Mouse (Mus musculus): ENCODE results near the gene Col16a1. TPM values are rescaled to one million over a fixed set of nuclear protein-coding genes. Genes with fewer than 3 reads are reported as not detected.

Gene Col16a1
- total and polyA plus RNA-seq, 2 experiments from 2014 or later = 13.1 to 19.9 TPM

DNA sequence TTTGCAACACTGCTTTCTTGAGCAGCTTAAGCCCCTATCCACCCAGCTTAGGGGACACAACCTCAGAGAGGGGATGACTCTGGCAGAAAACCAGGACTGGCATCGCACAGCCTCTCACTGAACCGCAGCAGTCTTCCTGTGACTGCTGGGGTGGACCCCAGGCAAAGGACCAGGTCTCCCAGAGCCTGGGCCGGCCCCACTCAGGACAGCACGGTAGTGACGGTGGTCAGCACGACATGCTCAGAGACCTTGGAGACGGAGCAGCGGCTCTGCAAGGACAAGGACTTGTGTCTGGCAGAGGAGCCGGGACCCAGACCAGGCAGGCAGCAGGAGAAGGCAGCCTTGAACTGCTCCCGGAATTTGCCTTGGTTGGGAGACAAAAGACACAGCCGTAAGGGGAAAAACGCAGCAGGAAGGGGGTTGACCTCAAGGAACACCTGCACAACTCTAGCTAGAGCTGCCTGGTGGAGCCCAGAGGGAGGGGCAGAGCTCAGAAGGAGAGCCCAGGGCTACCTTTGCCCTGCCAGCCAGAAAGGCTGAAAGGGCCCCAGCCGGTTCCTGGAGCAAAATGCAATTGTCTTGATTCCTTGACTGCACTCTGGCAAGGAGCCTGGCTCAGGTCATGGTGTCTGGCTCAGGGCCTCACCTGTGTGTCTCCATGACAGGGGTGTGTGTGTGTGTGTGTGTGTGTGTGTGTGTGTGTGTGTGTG, 83.2 kb downstream of the Col16a1 start:
- 38% methylated on average over 13 of the region's 13 CpGs for WGBS
- no peak for TF ChIP-seq CTCF (IDR thresholded peaks at IDR 0.05; ENCODE audit: low read depth)
- Histone ChIP-seq H3K4me3 (ENCODE audit: low read length) (no peak overlapping the region), H3K9ac (replicated peaks; ENCODE audit: low read length) (no peak overlapping the region), H3K4me2 (ENCODE audit: low read depth, low read length) (no peak overlapping the region), H3K36me3 (ENCODE audit: insufficient read depth, low read length) (peaks cover 19% of the 10 kb centered on the region; the same call in 1 of the 2 replicates), H3K4me1 (ENCODE audit: insufficient read depth, low read length) (no peaks in the 10 kb centered on the region), H3K9me3 (ENCODE audit: low read length) (no peaks in the 10 kb centered on the region), H3K27me3 (ENCODE audit: insufficient read depth, low read length) (no peaks in the 10 kb centered on the region), H3K27ac (no peak overlapping the region)
- DNase-seq (ENCODE audit: low spot score) (no peak), ATAC-seq (no peak)

DNA sequence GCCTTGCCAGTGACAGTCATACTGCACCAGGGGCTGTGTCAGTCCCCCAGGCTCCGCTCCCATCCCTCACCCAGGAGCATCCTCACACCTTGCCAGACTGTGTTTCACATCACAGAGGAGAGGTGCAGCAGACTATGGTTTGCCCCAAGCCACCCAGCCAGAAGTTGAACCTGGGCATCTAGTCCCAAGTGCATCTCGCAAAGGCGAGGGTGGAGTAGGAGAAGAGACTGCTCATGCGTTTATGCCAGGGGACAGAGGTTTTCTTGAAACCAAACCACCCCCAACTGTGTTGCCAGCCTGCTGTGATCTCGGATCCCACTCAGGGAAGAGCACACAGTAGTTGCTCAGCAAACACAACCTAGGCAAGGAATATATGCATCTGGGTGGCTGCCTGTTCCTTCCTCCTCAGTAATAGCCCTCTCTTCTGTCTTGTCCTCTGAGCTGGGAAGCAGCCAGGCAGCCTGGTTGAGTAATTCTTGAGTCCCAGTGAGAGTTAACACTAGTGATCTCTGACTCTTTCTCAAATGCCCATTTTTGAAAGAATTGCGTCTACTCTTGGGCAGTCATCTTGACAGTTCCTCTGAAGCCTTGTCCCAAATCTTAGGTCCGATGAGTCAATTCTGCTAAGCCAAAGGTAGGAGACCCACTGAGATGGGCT, 83.9 kb downstream of the Col16a1 start:
- H3K9ac ChIP-seq (replicated peaks; ENCODE audit: low read length) = no peak overlapping the region
- no peak overlapping the region for H3K4me2 ChIP-seq (ENCODE audit: low read depth, low read length)
- TF ChIP-seq CTCF (IDR thresholded peaks at IDR 0.05; ENCODE audit: low read depth) = no peak
- no peak overlapping the region for H3K4me3 ChIP-seq (ENCODE audit: low read length)
- no peak overlapping the region for H3K27ac ChIP-seq
- H3K36me3 ChIP-seq (ENCODE audit: insufficient read depth, low read length) = peaks cover 12% of the 10 kb centered on the region; the same call in 1 of the 2 replicates
- DNase-seq (ENCODE audit: low spot score) (no peak), ATAC-seq (no peak)
- 85% methylated on average over 7 of the region's 7 CpGs for WGBS
- H3K27me3 ChIP-seq (ENCODE audit: insufficient read depth, low read length) = no peaks in the 10 kb centered on the region
- H3K9me3 ChIP-seq (ENCODE audit: low read length) = no peaks in the 10 kb centered on the region
- no peaks in the 10 kb centered on the region for H3K4me1 ChIP-seq (ENCODE audit: insufficient read depth, low read length)

DNA sequence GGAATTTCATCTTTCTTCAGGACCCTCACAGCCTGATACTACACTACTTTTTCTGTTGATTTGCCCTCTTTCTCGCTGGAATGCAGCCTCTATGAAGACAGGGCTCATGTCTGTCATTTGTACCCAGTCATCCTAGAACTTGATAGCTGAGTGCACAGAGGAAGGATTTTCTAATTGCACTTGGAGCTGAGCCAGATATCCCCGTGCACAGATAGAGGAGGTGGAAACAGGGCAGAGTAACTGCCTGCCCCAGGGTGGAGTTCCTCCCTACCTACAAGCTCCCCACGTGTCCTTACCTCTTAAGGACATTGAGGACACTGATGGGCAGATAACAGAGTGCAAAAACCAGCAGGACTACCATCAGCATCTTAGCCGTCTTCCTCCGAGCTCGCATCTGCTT, 85.8 kb downstream of the Col16a1 start:
- H3K36me3 ChIP-seq (ENCODE audit: insufficient read depth, low read length) = no peaks in the 10 kb centered on the region
- H3K4me1 ChIP-seq (ENCODE audit: insufficient read depth, low read length) = no peaks in the 10 kb centered on the region
- no peak overlapping the region for H3K27ac ChIP-seq
- no peaks in the 10 kb centered on the region for H3K27me3 ChIP-seq (ENCODE audit: insufficient read depth, low read length)
- no peaks in the 10 kb centered on the region for H3K9me3 ChIP-seq (ENCODE audit: low read length)
- H3K4me3 ChIP-seq (ENCODE audit: low read length) = no peak overlapping the region
- ATAC-seq (no peak), DNase-seq (ENCODE audit: low spot score) (peak; percentile 9)
- H3K4me2 ChIP-seq (ENCODE audit: low read depth, low read length) = no peak overlapping the region
- 58% methylated on average over 6 of the region's 6 CpGs for WGBS
- no peak overlapping the region for H3K9ac ChIP-seq (replicated peaks; ENCODE audit: low read length)
- TF ChIP-seq CTCF (IDR thresholded peaks at IDR 0.05; ENCODE audit: low read depth) = no peak

DNA sequence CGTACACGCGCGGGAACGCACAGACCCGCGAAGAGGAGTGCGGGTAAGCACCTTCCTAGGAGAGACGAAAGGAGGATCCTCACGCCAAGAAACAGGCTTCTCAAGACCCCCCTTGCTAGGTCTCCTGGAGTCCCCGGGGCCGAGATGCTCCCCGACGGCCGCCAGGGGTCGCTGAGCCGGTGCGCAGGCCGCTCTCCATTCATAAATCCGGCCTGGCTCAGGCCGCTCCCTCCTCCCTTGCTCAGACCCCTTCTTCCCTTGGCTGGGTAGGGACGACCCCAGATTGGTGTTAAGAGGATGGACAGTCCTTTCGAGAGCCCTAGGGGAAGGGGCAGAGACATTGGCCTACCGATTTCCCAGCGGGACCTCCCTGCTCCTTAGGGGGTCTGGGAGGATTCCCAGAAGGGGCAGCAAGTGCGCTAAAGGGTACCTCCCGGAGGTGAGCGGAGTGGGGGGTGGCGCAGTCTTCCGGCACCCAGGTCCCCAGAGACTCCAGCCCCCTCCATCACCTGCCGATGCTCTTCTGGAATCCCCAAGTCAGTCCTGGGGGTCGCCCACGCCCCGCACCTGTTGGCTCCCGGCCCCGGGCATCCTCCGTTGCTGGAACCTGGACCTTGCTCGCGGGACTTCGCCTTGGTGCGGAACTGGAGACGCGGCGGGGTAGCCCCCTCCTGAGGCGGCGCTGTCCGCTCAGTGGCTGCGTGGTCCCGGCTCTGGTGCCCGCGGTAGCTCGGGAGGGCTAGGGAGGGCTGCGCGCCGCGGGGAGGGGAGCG, 91.0 kb downstream of the Col16a1 start:
- peak; percentile 93 for TF ChIP-seq CTCF (IDR thresholded peaks at IDR 0.05; ENCODE audit: low read depth)
- H3K4me2 ChIP-seq (ENCODE audit: low read depth, low read length) = peak overlapping the region; percentile 93
- ATAC-seq (peak; percentile 80), DNase-seq (ENCODE audit: low spot score) (peak; percentile 88)
- H3K27me3 ChIP-seq (ENCODE audit: insufficient read depth, low read length) = 0 out of 2 replicates have a peak, but pooled peaks cover 5% of the 10 kb centered on the region
- H3K9ac ChIP-seq (replicated peaks; ENCODE audit: low read length) = peak overlapping the region; percentile 54; the same call in 1 of the 2 replicates
- H3K9me3 ChIP-seq (ENCODE audit: low read length) = no peaks in the 10 kb centered on the region
- peak overlapping the region; percentile 46 for H3K4me3 ChIP-seq (ENCODE audit: low read length)
- no peaks in the 10 kb centered on the region for H3K36me3 ChIP-seq (ENCODE audit: insufficient read depth, low read length)
- 1% methylated on average over 56 of the region's 57 CpGs for WGBS
- no peak overlapping the region for H3K27ac ChIP-seq
- peaks cover 13% of the 10 kb centered on the region for H3K4me1 ChIP-seq (ENCODE audit: insufficient read depth, low read length)

DNA sequence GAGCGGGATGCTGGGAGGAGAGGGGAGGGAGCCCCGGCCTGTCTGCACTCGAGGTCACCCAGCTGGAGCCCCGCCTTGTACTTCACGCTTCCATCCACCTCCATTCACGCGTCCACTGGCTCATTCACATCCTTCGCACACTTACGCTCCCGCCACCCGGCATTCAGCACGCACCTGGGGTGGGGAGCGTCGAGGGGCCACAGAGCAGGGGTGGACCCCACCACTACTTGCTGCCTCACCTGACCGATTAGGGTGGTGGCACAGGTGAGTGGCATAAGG, 91.5 kb downstream of the Col16a1 start, which contains the start of gene Hcrtr1:
Gene Hcrtr1 (minus strand): TSS at position 146 of the 279 bp plus-strand sequence.
- ATAC-seq (no peak; the same call in 1 of the 2 replicates), DNase-seq (ENCODE audit: low spot score) (peak; percentile 40)
- 0 out of 2 replicates have a peak, but pooled peaks cover 5% of the 10 kb centered on the region for H3K27me3 ChIP-seq (ENCODE audit: insufficient read depth, low read length)
- peak within 1 kb of the TSS; percentile 93 for H3K4me2 ChIP-seq (ENCODE audit: low read depth, low read length)
- peak within 1 kb of the TSS; percentile 54; the same call in 1 of the 2 replicates for H3K9ac ChIP-seq (replicated peaks; ENCODE audit: low read length)
- no peaks in the 10 kb centered on the region for H3K9me3 ChIP-seq (ENCODE audit: low read length)
- no peaks in the 10 kb centered on the region for H3K36me3 ChIP-seq (ENCODE audit: insufficient read depth, low read length)
- 1% methylated on average over 15 of the region's 15 CpGs for WGBS
- peak within 1 kb of the TSS; percentile 46 for H3K4me3 ChIP-seq (ENCODE audit: low read length)
- no peak within 1 kb of the TSS for H3K27ac ChIP-seq
- no peak for TF ChIP-seq CTCF (IDR thresholded peaks at IDR 0.05; ENCODE audit: low read depth)
- peaks cover 13% of the 10 kb centered on the region for H3K4me1 ChIP-seq (ENCODE audit: insufficient read depth, low read length)

DNA sequence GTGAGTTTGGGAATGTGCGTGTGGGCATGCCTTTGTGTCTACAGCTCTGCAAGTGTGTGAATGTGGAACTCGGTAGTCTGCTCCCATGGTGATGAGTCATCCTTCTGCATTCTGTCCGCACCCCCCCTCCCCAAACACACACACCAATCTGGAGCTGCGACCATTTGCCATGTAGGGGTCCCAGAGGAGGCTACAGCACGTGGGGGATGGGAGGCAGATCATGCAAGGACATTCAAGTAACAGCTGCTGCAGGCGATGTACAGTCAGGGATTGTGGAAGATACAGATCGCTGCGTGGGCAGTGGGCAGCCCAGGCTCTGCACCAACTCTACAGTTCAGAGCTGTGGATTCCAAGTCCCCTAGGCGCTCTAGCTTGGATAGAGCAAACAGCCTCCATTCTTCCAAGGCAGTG, 93.4 kb downstream of the Col16a1 start:
- no peak for TF ChIP-seq CTCF (IDR thresholded peaks at IDR 0.05; ENCODE audit: low read depth)
- DNase-seq (ENCODE audit: low spot score) = peak; percentile 66
- H3K36me3 ChIP-seq (ENCODE audit: insufficient read depth, low read length) = no peaks in the 10 kb centered on the region
- peaks cover 13% of the 10 kb centered on the region for H3K4me1 ChIP-seq (ENCODE audit: insufficient read depth, low read length)
- H3K9ac ChIP-seq (replicated peaks; ENCODE audit: low read length) = no peak overlapping the region; the same call in 1 of the 2 replicates
- 44% methylated on average over 9 of the region's 9 CpGs for WGBS
- peak; percentile 50 for ATAC-seq
- H3K4me2 ChIP-seq (ENCODE audit: low read depth, low read length) = no peak overlapping the region
- 0 out of 2 replicates have a peak, but pooled peaks cover 5% of the 10 kb centered on the region for H3K27me3 ChIP-seq (ENCODE audit: insufficient read depth, low read length)
- H3K4me3 ChIP-seq (ENCODE audit: low read length) = no peak overlapping the region
- 0 out of 2 replicates have a peak, but pooled peaks cover 2% of the 10 kb centered on the region for H3K9me3 ChIP-seq (ENCODE audit: low read length)
- H3K27ac ChIP-seq = 0 out of 2 replicates have a peak overlapping the region, but pooled peaks have one; percentile 20

Data from hindbrain, postnatal 0 days (tissue).